Mouse (Mus musculus): ENCODE measurements at regions not wholly inside any gene's neighbourhood (a gene's known extent, or its start where the extent isn't known, plus 50 kb on each side); places are given as distances from the start of the nearest gene placed in this dataset.

- no peak for ATAC-seq (replicated peaks; ENCODE audit: low read depth, poor library complexity, severe bottlenecking)
These were observed 381.8 kb downstream of the H2al1n start for GRCm38 (mm10) chrX:14592793-14593192.

GRCm38 (mm10) chrX:14596799-14597198 lies 385.9 kb downstream of the H2al1n start:
- no peak for ATAC-seq (replicated peaks; ENCODE audit: low read depth, poor library complexity, severe bottlenecking)

DNA sequence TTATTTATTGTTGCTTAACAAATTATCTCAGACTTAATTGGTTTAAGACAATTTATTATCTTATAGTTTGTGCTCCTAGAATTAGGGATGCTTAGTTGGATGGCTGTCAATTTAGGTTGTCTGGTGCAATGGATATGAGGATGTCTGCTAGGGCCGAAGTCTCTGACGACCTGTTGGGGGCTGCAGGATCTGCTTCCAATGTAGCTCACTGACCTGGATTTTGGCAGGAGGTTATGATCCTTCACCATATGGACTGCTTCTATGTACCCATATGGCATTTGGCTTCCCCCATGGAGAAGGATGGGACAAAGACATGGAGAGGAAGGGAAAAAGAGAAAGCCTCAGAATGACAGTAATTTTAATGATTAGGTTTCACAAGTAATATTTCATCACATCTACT lies 391.0 kb downstream of the H2al1n start:
- no peak for ATAC-seq (replicated peaks; ENCODE audit: low read depth, poor library complexity, severe bottlenecking)

DNA sequence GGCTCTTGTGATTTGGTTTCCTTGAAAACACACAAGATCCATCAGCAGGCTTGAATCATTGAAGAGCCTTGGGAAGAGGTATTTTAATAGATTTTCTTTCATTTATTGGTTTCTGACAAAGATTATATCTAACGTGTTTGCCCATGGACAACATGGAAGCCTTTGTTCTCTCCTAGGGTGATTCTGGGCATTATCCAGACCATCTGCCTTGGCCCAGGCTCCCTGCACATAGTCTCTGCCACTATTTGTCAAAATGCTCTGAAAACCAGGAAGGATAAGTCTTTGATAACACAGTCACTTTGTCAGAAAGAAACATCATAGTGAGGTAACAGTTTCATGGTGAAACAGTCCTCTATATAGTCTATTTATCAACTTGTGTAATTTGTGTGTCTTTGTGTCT lies 398.2 kb downstream of the H2al1n start:
- no peak for ATAC-seq (replicated peaks; ENCODE audit: low read depth, poor library complexity, severe bottlenecking)

DNA sequence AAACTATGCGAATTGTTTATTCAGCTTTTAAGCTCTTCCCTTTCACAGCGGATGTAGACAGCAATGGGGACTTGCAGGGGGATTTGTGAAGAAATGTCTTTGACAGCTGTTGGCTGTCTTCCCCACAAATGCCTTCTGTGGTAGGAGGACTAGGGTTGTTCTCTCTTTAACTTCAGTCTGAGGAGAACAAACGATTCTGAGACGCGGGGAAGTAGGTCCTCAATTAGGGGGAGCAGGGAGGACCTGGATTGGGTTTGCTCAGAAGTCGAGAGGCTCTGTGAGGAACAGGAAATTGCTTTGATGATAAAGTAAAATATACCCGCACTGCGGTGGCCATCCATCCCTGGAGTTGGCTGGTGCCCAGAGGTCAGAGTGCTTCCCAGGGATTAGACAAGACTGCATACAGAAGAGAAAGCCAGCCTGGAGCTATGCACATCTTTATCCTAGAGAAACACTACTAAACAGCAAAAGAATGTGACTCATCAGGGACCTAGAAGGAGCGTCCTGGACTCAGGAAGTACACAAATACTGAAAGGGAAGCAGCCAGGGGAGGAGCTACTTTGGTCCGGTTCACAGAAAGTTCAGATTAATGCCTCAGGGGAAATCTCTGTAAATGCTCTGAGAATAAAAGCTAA lies 417.4 kb downstream of the H2al1n start:
- ATAC-seq (replicated peaks; ENCODE audit: low read depth, poor library complexity, severe bottlenecking): peak; percentile 66

DNA sequence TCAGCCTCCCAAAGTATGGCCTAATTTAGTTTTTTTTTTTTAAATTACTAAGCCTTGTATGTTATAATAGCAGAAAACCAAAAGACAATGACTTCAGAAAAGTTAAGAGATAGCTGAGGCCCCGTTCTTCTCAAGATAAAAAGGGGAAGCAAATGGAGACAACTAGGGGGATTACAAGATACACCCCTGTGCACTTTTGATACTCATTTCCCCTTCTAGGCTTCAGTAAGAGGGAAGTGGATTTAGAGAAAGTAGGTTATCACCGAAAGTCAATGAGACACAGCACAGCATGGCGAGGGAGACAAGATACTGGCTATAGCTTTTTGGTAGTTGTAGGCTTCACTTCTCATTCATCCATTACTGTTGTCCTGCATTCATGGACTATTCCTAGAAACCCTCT lies 428.4 kb downstream of the H2al1n start:
- ATAC-seq (replicated peaks; ENCODE audit: low read depth, poor library complexity, severe bottlenecking): peak; percentile 90

DNA sequence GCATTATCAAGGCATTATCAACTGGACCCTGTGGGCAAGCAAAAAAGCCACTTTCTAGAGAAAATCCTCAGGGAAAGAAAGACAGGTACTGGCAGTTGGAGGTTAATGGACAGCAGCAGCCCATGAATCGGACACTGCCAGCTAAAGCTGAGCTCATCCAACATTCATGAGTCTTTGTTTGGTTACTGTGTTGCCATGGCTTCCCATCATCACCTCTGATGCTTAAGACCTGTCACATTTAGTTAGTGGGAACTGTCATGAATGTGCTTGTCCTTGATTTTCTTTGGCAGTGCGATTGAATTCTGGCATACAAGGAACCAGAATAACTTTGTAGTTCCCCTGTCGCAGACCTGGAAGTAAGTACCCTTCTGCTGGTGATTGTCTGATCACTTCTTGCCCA lies 453.9 kb downstream of the H2al1n start:
- ATAC-seq (replicated peaks; ENCODE audit: low read depth, poor library complexity, severe bottlenecking): no peak

DNA sequence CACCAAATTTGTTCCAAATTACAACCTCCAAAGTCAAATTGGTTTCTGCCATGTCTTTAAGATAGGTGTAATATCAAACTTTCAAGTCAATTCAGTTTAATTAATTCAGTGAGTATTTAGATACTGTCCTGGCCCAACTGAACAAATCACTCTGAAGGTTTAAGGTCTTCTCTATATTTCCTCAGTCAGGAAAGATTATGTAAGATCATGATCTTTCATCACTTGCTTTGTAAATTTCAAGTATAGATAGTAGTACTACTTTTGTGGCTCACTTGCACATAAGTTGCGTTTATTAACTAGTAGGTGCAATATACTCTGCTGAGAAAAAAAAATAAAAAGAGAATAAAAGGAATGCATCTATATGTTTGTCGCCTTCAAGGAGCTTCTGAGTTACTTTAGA lies 485.4 kb downstream of the H2al1n start:
- ATAC-seq (replicated peaks; ENCODE audit: low read depth, poor library complexity, severe bottlenecking): no peak

- peak; percentile 39; the same call in 1 of the 2 replicates for ATAC-seq (replicated peaks; ENCODE audit: low read depth, poor library complexity, severe bottlenecking)
These were observed 528.1 kb downstream of the H2al1n start for GRCm38 (mm10) chrX:14738999-14739398.

Data from common myeloid progenitor, adult 5-6 weeks (primary cell).